Comparison of ENCODE assay signal across 23 mouse cellular contexts in the genomic region with DNA sequence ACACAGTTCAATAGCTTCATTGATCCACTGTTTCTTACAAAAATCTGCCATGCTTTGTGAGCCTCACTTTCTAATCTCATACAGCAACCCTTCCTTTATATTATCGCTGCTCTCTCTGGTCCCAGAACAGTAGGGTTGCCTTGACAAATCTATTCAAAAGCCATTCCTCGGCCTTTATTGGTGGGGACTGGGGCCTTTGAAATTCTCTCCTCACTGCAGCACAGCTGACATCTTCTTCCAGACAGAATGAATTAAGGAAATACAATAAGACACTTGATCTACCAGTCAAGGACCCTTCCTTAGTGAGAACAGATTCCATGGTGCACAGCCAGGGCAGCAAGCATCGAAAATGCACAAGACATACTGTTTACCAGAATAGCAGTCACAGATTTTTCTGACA. TPM values are rescaled to one million over a fixed set of nuclear protein-coding genes. Genes with fewer than 3 reads are reported as not detected.
DNase-seq lines count a peak whose midpoint lies in the region; ATAC-seq and TF ChIP-seq lines count a peak whose summit lies in the region.
"Had no signal": no experiment of that assay in that cellular context is flagged by ENCODE, and none has a peak within 500 bp of the region (broad histone marks: within the 10 kb centered on the region; RNA-seq: fewer than 3 reads in every experiment).

No protein-coding gene starts in this region.

- no peak for TF ChIP-seq CTCF in forebrain, postnatal 0 days (IDR thresholded peaks at IDR 0.05; ENCODE audit: low read depth)

- no peaks in the 10 kb centered on the region for H3K4me1 ChIP-seq in neural tube, embryonic 11.5 days (ENCODE audit: control insufficient read depth, insufficient read depth, low read length)
- no peaks in the 10 kb centered on the region for H3K4me1 ChIP-seq in forebrain, postnatal 0 days (ENCODE audit: insufficient read depth)
- H3K4me1 ChIP-seq in neural tube, embryonic 13.5 days (replicated peaks) = peaks cover 4% of the 10 kb centered on the region; the same call in 1 of the 2 replicates
- H3K4me1 ChIP-seq: embryonic facial prominence, embryonic 15.5 days; heart, embryonic 12.5 days; lung, embryonic 15.5 days had no signal

- H3K9me3 ChIP-seq in neural tube, embryonic 11.5 days (ENCODE audit: control insufficient read depth, low read length) = no peaks in the 10 kb centered on the region
- no peaks in the 10 kb centered on the region for H3K9me3 ChIP-seq in forebrain, postnatal 0 days (ENCODE audit: low read length)
- no peaks in the 10 kb centered on the region for H3K9me3 ChIP-seq in neural tube, embryonic 13.5 days
- H3K9me3 ChIP-seq: embryonic facial prominence, embryonic 15.5 days; heart, embryonic 12.5 days; lung, embryonic 15.5 days; megakaryocyte, embryonic 14.5 days had no signal

- no peak overlapping the region for H3K4me3 ChIP-seq in neural tube, embryonic 11.5 days (ENCODE audit: low read depth, low read length)
- no peak overlapping the region for H3K4me3 ChIP-seq in forebrain, postnatal 0 days (ENCODE audit: low read depth, low read length)
- H3K4me3 ChIP-seq in neural tube, embryonic 13.5 days = no peak overlapping the region
- H3K4me3 ChIP-seq: embryonic facial prominence, embryonic 15.5 days; heart, embryonic 12.5 days; lung, embryonic 15.5 days; megakaryocyte, embryonic 14.5 days had no signal

- 22% methylated on average over 3 of the region's 3 CpGs for WGBS in neural tube, embryonic 11.5 days
- 4% methylated on average over 3 of the region's 3 CpGs for WGBS in forebrain, postnatal 0 days
- WGBS in neural tube, embryonic 13.5 days = 6% methylated on average over 3 of the region's 3 CpGs

- H3K36me3 ChIP-seq in neural tube, embryonic 11.5 days (ENCODE audit: control insufficient read depth, insufficient read depth, low read length) = no peaks in the 10 kb centered on the region
- no peaks in the 10 kb centered on the region for H3K36me3 ChIP-seq in forebrain, postnatal 0 days (ENCODE audit: insufficient read depth)
- H3K36me3 ChIP-seq in neural tube, embryonic 13.5 days = no peaks in the 10 kb centered on the region
- H3K36me3 ChIP-seq: embryonic facial prominence, embryonic 15.5 days; heart, embryonic 12.5 days; lung, embryonic 15.5 days had no signal

- no peak overlapping the region for H3K27ac ChIP-seq in neural tube, embryonic 11.5 days (ENCODE audit: low read depth, low read length)
- H3K27ac ChIP-seq in forebrain, postnatal 0 days (ENCODE audit: low read depth, low read length) = no peak overlapping the region
- no peak overlapping the region for H3K27ac ChIP-seq in neural tube, embryonic 13.5 days (replicated peaks)
- H3K27ac ChIP-seq: embryonic facial prominence, embryonic 15.5 days; lung, embryonic 15.5 days had no signal

- ATAC-seq in neural tube, embryonic 11.5 days (ENCODE audit: insufficient read depth, low FRiP score, low TSS enrichment) = peak; percentile 79
- peak; percentile 61 for ATAC-seq in forebrain, postnatal 0 days
- ATAC-seq in neural tube, embryonic 13.5 days (ENCODE audit: low read depth) = peak; percentile 61; the same call in 1 of the 2 replicates

- no peaks in the 10 kb centered on the region for H3K27me3 ChIP-seq in neural tube, embryonic 11.5 days (ENCODE audit: control insufficient read depth, insufficient read depth, low read length)
- no peaks in the 10 kb centered on the region for H3K27me3 ChIP-seq in forebrain, postnatal 0 days (ENCODE audit: insufficient read depth, low read length)
- no peaks in the 10 kb centered on the region for H3K27me3 ChIP-seq in neural tube, embryonic 13.5 days
- H3K27me3 ChIP-seq: embryonic facial prominence, embryonic 15.5 days; heart, embryonic 12.5 days; lung, embryonic 15.5 days; megakaryocyte, embryonic 14.5 days had no signal

- H3K4me2 ChIP-seq in neural tube, embryonic 11.5 days (ENCODE audit: low read depth) = no peak overlapping the region
- H3K4me2 ChIP-seq in forebrain, postnatal 0 days (ENCODE audit: low read depth) = no peak overlapping the region
- no peak overlapping the region for H3K4me2 ChIP-seq in neural tube, embryonic 13.5 days
- H3K4me2 ChIP-seq: embryonic facial prominence, embryonic 15.5 days; heart, embryonic 12.5 days; liver, embryonic 11.5 days; lung, embryonic 15.5 days had no signal

- DNase-seq in neural tube, embryonic 11.5 days (ENCODE audit: low spot score) = peak; percentile 44
- DNase-seq in neural tube, embryonic 10.5 days (ENCODE audit: extremely low spot score, low spot score) = no peak
- DNase-seq in forebrain, postnatal 0 days = no peak
- peak; percentile 47 for DNase-seq in mesoderm, embryonic 11.5 days (ENCODE audit: low read depth, low spot score)
- DNase-seq in spleen, postnatal 36 days (ENCODE audit: low spot score in 2 of 2) = no peak
- DNase-seq in layer of hippocampus, postnatal 10 days (ENCODE audit: low spot score in 2 of 2) = no peak
- DNase-seq in cerebellum, postnatal 4 days (ENCODE audit: low spot score in 2 of 2) = no peak
- DNase-seq: adrenal gland, postnatal 36 days; cerebellum, postnatal 14 days; gastrocnemius, postnatal 25 days; heart, postnatal 4 days; kidney, adult 18-20 months; kidney, postnatal 14 days; layer of hippocampus, adult 9-11 months; left cerebral cortex, postnatal 4 days; right cerebral cortex, adult 18-20 months; thymus, postnatal 36 days had no signal

- H3K9ac ChIP-seq in neural tube, embryonic 11.5 days (ENCODE audit: low read length) = no peak overlapping the region
- H3K9ac ChIP-seq in forebrain, postnatal 0 days = no peak overlapping the region
- H3K9ac ChIP-seq in neural tube, embryonic 13.5 days = no peak overlapping the region
- H3K9ac ChIP-seq: embryonic facial prominence, embryonic 15.5 days; heart, embryonic 12.5 days; lung, embryonic 15.5 days had no signal

RNA-seq across cellular contexts. Expression of gene Pou5f2, which starts 19.4 kb away (rescaled TPM):
- 0.91 and 1.0 TPM in 2 replicates for polyA plus RNA-seq in neural tube, embryonic 11.5 days (2014; fragmentation: Nextera tagmentation; extraction: Ambion mirVana)
- 1.2 and 1.9 TPM in 2 replicates for total RNA-seq in forebrain, postnatal 0 days (2014; rRNA removed)
- polyA plus RNA-seq in forebrain, postnatal 0 days (2015; fragmentation: Nextera tagmentation; extraction: Ambion mirVana) = 0.42 TPM in 1 of 2 replicates, not detected in the other
- polyA plus RNA-seq in neural tube, embryonic 13.5 days (2015; fragmentation: Nextera tagmentation; extraction: Ambion mirVana) = 0.50 and 0.56 TPM in 2 replicates
- total RNA-seq in layer of hippocampus, postnatal 10 days (2021) = 1 to 10 TPM; 1.1 to 2.4 TPM

Comparison
In these comparisons a context has a peak if more than half of its experiments do, and no peak if none do; other contexts are left out.
1. DNase-seq: peak in neural tube, embryonic 11.5 days (single experiment) and mesoderm, embryonic 11.5 days (single experiment); none in neural tube, embryonic 10.5 days (single experiment), forebrain, postnatal 0 days (single experiment), spleen, postnatal 36 days (0 of 2), layer of hippocampus, postnatal 10 days (0 of 2) and cerebellum, postnatal 4 days (0 of 2).
2. Peak in every context shown above with its lines, with median percentiles within 50 percentile points of each other: ATAC-seq.